ENCODE assay signal across 8 mouse cellular contexts in genomic region chr5:146867946-146868314, GRCm38 (mm10). TPM values are rescaled to one million over a fixed set of nuclear protein-coding genes. Genes with fewer than 3 reads are reported as not detected.
A peak's percentile ranks its signal among the peaks of the same experiment; 100 is the strongest.
DNase-seq lines count a peak whose midpoint lies in the region; ATAC-seq and TF ChIP-seq lines count a peak whose summit lies in the region.

No protein-coding gene starts in this region.

- no peaks in the 10 kb centered on the region for H3K36me3 ChIP-seq in heart, adult 2 months (ENCODE audit: control insufficient read depth, insufficient read depth, low read length)
- H3K36me3 ChIP-seq in testis, adult 2 months (ENCODE audit: control insufficient read depth, insufficient read depth, low read length) = no peaks in the 10 kb centered on the region
- no peaks in the 10 kb centered on the region for H3K36me3 ChIP-seq in liver, embryonic 13.5 days

- H3K9me3 ChIP-seq in liver, embryonic 13.5 days (replicated peaks) = no peaks in the 10 kb centered on the region

- TF ChIP-seq POLR2A in heart, adult 2 months (IDR thresholded peaks at IDR 0.05; ENCODE audit: insufficient read depth, low read depth, low read length) = no peak
- no peak for TF ChIP-seq POLR2A in testis, adult 2 months (IDR thresholded peaks at IDR 0.05; ENCODE audit: control insufficient read depth, low read depth, low read length)

- no peak overlapping the region for H3K4me3 ChIP-seq in heart, adult 2 months
- no peak overlapping the region for H3K4me3 ChIP-seq in testis, adult 2 months (ENCODE audit: control insufficient read depth, low read depth, low read length)
- H3K4me3 ChIP-seq in liver, embryonic 13.5 days (replicated peaks) = peak overlapping the region; percentile 21

- 0 out of 2 replicates have a peak, but pooled peaks cover 2% of the 10 kb centered on the region for H3K4me1 ChIP-seq in heart, adult 2 months (ENCODE audit: control insufficient read depth, insufficient read depth, low read length)
- H3K4me1 ChIP-seq in testis, adult 2 months (ENCODE audit: control insufficient read depth, insufficient read depth, low read length) = peaks cover 11% of the 10 kb centered on the region
- peaks cover 37% of the 10 kb centered on the region for H3K4me1 ChIP-seq in liver, embryonic 13.5 days (replicated peaks)

- 20% methylated on average over 4 of the region's 4 CpGs for WGBS in heart, adult 2 months
- 17% methylated on average over 4 of the region's 4 CpGs for WGBS in liver, embryonic 13.5 days (ENCODE audit: insufficient replicate concordance)

- peak overlapping the region; percentile 15 for H3K27ac ChIP-seq in heart, adult 2 months
- peak overlapping the region; percentile 10; the same call in 1 of the 2 replicates for H3K27ac ChIP-seq in testis, adult 2 months (ENCODE audit: control insufficient read depth, insufficient read depth, low read depth, low read length)
- H3K27ac ChIP-seq in liver, embryonic 13.5 days = peak overlapping the region; percentile 85

- no peak for TF ChIP-seq EP300 in heart, adult 2 months (IDR thresholded peaks at IDR 0.05; ENCODE audit: insufficient read depth, low read depth, low read length)

- H3K79me2 ChIP-seq in heart, adult 2 months (replicated peaks; ENCODE audit: control insufficient read depth, insufficient read depth, low read length) = no peaks in the 10 kb centered on the region

- H3K4me2 ChIP-seq in liver, embryonic 13.5 days = peak overlapping the region; percentile 65

- TF ChIP-seq CTCF in heart, adult 2 months (IDR thresholded peaks at IDR 0.05) = no peak
- TF ChIP-seq CTCF in testis, adult 2 months (IDR thresholded peaks at IDR 0.05; ENCODE audit: control insufficient read depth, insufficient read depth, insufficient replicate concordance, low read depth, low read length) = no peak

- ATAC-seq in liver, embryonic 13.5 days (ENCODE audit: low read depth) = no peak; the same call in 1 of the 2 replicates

- no peak for DNase-seq in heart, adult 2 months
- DNase-seq in heart, adult 8-10 months (ENCODE audit: low spot score) = no peak
- DNase-seq in testis, postnatal 10 days (ENCODE audit: low spot score) = no peak
- no peak for DNase-seq in liver, embryonic 13.5 days
- DNase-seq in B cell, adult 2 months = no peak
- no peak for DNase-seq in left cerebral cortex, postnatal 36 days (ENCODE audit: low spot score in 2 of 2)
- DNase-seq in urinary bladder, postnatal 25 days (ENCODE audit: low spot score) = no peak

- no peaks in the 10 kb centered on the region; the same call in 1 of the 2 replicates for H3K27me3 ChIP-seq in heart, adult 2 months (ENCODE audit: control insufficient read depth, insufficient read depth, low read length)
- no peaks in the 10 kb centered on the region for H3K27me3 ChIP-seq in testis, adult 2 months (ENCODE audit: control insufficient read depth, insufficient read depth, low read length)
- H3K27me3 ChIP-seq in liver, embryonic 13.5 days = 0 out of 2 replicates have a peak, but pooled peaks cover 7% of the 10 kb centered on the region

- intact Hi-C loops in heart, adult 2 months (cut with DNase I) = loop anchor here (2.0 kb wide), 1 partner anchor 21 kb away; no protein-coding TSS in a partner anchor
- intact Hi-C loops in left cerebral cortex, postnatal 36 days (cut with DNase I) = no loop called here

- H3K9ac ChIP-seq in heart, adult 2 months (ENCODE audit: low read depth, low read length) = no peak overlapping the region; the same call in 1 of the 2 replicates
- H3K9ac ChIP-seq in liver, embryonic 13.5 days = peak overlapping the region; percentile 58

RNA-seq across cellular contexts. Expression of gene Rasl11a, which starts 23.1 kb away (rescaled TPM):
- total RNA-seq in heart, adult 2 months (2021) = 1 to 10 TPM; 1.8 to 3.7 TPM
- polyA plus RNA-seq in heart, adult 2 months (2012; rRNA removed) = 2.7 and 2.9 TPM in 2 replicates
- 1 to 10 TPM; 1.3 to 2.6 (median 2.0) TPM for total RNA-seq in heart, adult 8-10 months (2022)
- polyA plus RNA-seq in testis, adult 2 months (2012; rRNA removed) = 0.84 and 1.6 TPM in 2 replicates
- polyA plus RNA-seq in liver, embryonic 13.5 days (2015; fragmentation: Nextera tagmentation; extraction: Ambion mirVana) = 2.9 and 3.1 TPM in 2 replicates
- 1 to 10 TPM; 6.7 to 9.1 TPM for total RNA-seq in left cerebral cortex, postnatal 36 days (2021)

RNA-seq across cellular contexts. Expression of gene Rpl21, which starts 35.2 kb away (rescaled TPM):
- 100 to 1,000 TPM; 119 to 143 TPM for total RNA-seq in heart, adult 2 months (2021)
- polyA plus RNA-seq in heart, adult 2 months (2012; rRNA removed) = 44.4 and 61.1 TPM in 2 replicates
- 100 to 1,000 TPM in 3 of 4 experiments, 10 to 100 TPM in 1; 76.1 to 145 (median 124) TPM for total RNA-seq in heart, adult 8-10 months (2022)
- 58.3 and 64.9 TPM in 2 replicates for polyA plus RNA-seq in testis, adult 2 months (2012; rRNA removed)
- polyA plus RNA-seq in liver, embryonic 13.5 days (2015; fragmentation: Nextera tagmentation; extraction: Ambion mirVana) = 460 and 482 TPM in 2 replicates
- 100 to 1,000 TPM; 164 to 189 TPM for total RNA-seq in left cerebral cortex, postnatal 36 days (2021)

Comparison
In these comparisons a context has a peak if more than half of its experiments do, and no peak if none do; other contexts are left out.
1. H3K27ac ChIP-seq: peak in every context shown above with its lines; median percentile 85 in liver, embryonic 13.5 days; 15 in heart, adult 2 months; 10 in testis, adult 2 months.